Mouse (Mus musculus): Measurements from ENCODE around the gene Elovl4. TPM values are rescaled to one million over a fixed set of nuclear protein-coding genes. Genes with fewer than 3 reads are reported as not detected.
A peak's percentile ranks its signal among the peaks of the same experiment; 100 is the strongest.

Gene Elovl4
- polyA plus RNA-seq (2014; fragmentation: Nextera tagmentation; extraction: Ambion mirVana): 32.7 and 39.1 TPM in 2 replicates

GRCm38 (mm10) chr9:83805977-83806815, at the start of gene Elovl4:
Gene Elovl4 (minus strand): TSS chr9:83806277.
- Histone ChIP-seq H3K4me3 (ENCODE audit: low read depth, low read length) (peak within 1 kb of the TSS; percentile 75), H3K9me3 (ENCODE audit: control insufficient read depth, low read length) (no peaks in the 10 kb centered on the region), H3K27me3 (replicated peaks; ENCODE audit: control insufficient read depth, insufficient read depth, low read length) (peaks cover 5% of the 10 kb centered on the region; the same call in 1 of the 2 replicates), H3K36me3 (ENCODE audit: control insufficient read depth, insufficient read depth, low read length) (no peaks in the 10 kb centered on the region), H3K27ac (replicated peaks; ENCODE audit: low read depth, low read length) (peak within 1 kb of the TSS; percentile 67), H3K9ac (ENCODE audit: low read depth, low read length) (peak within 1 kb of the TSS; percentile 80), H3K4me1 (ENCODE audit: control insufficient read depth, insufficient read depth, low read length) (peaks cover 12% of the 10 kb centered on the region; the same call in 1 of the 2 replicates), H3K4me2 (ENCODE audit: low read depth, low read length) (peak within 1 kb of the TSS; percentile 98)
- DNase-seq (ENCODE audit: low spot score): peak; percentile 88
- WGBS: 4% methylated on average over 23 of the region's 71 CpGs
- peak; percentile 92 for ATAC-seq (ENCODE audit: low read depth)

DNA sequence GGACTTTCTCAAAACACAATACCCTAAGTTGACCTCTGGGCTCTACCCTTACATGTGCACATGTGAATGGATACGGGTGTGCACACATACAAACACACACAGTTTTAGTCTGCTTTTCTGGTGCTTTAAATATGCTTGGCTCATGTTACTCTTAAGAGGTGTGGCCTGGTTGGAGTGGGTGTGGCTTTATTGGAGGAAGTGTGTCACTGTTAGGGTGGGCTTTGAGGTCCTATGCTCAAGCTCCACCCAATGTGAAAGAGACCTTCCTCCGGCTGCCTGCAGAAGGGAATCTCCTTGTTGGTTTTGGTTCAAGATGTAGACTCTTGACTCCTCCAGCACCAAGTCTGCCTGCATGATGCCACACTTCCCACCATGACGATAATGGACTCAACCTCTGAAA, 46.4 kb upstream of the Elovl4 start:
- Histone ChIP-seq H3K9ac (ENCODE audit: low read depth, low read length) (no peak overlapping the region), H3K36me3 (ENCODE audit: control insufficient read depth, insufficient read depth, low read length) (peaks cover 56% of the 10 kb centered on the region), H3K27me3 (replicated peaks; ENCODE audit: control insufficient read depth, insufficient read depth, low read length) (no peaks in the 10 kb centered on the region), H3K4me2 (ENCODE audit: low read depth, low read length) (no peak overlapping the region), H3K4me1 (ENCODE audit: control insufficient read depth, insufficient read depth, low read length) (no peaks in the 10 kb centered on the region), H3K27ac (replicated peaks; ENCODE audit: low read depth, low read length) (no peak overlapping the region), H3K9me3 (ENCODE audit: control insufficient read depth, low read length) (no peaks in the 10 kb centered on the region), H3K4me3 (ENCODE audit: low read depth, low read length) (no peak overlapping the region)
- WGBS: 94% methylated on average over 3 of the region's 3 CpGs
- ATAC-seq (ENCODE audit: low read depth): no peak
- no peak for DNase-seq (ENCODE audit: low spot score)

GRCm38 (mm10) chr9:83834748-83835313, 28.8 kb upstream of the Elovl4 start:
- H3K4me3 ChIP-seq (ENCODE audit: low read depth, low read length): peak overlapping the region; percentile 65
- 3% methylated on average over 10 of the region's 27 CpGs for WGBS
- H3K9ac ChIP-seq (ENCODE audit: low read depth, low read length): peak overlapping the region; percentile 77
- H3K27ac ChIP-seq (replicated peaks; ENCODE audit: low read depth, low read length): no peak overlapping the region
- DNase-seq (ENCODE audit: low spot score) (no peak), ATAC-seq (ENCODE audit: low read depth) (peak; percentile 69)
- no peaks in the 10 kb centered on the region for H3K27me3 ChIP-seq (replicated peaks; ENCODE audit: control insufficient read depth, insufficient read depth, low read length)
- peaks cover 8% of the 10 kb centered on the region for H3K4me1 ChIP-seq (ENCODE audit: control insufficient read depth, insufficient read depth, low read length)
- H3K4me2 ChIP-seq (ENCODE audit: low read depth, low read length): peak overlapping the region; percentile 68
- H3K9me3 ChIP-seq (ENCODE audit: control insufficient read depth, low read length): no peaks in the 10 kb centered on the region
- peaks cover 4% of the 10 kb centered on the region; the same call in 1 of the 2 replicates for H3K36me3 ChIP-seq (ENCODE audit: control insufficient read depth, insufficient read depth, low read length)

- ATAC-seq (ENCODE audit: low read depth) (peak; percentile 99), DNase-seq (ENCODE audit: low spot score) (peak; percentile 97)
- Histone ChIP-seq H3K27me3 (replicated peaks; ENCODE audit: control insufficient read depth, insufficient read depth, low read length) (no peaks in the 10 kb centered on the region), H3K4me2 (ENCODE audit: low read depth, low read length) (peak within 1 kb of the TSS; percentile 68), H3K27ac (replicated peaks; ENCODE audit: low read depth, low read length) (peak within 1 kb of the TSS; percentile 62), H3K36me3 (ENCODE audit: control insufficient read depth, insufficient read depth, low read length) (no peaks in the 10 kb centered on the region), H3K4me1 (ENCODE audit: control insufficient read depth, insufficient read depth, low read length) (peaks cover 8% of the 10 kb centered on the region), H3K9me3 (ENCODE audit: control insufficient read depth, low read length) (no peaks in the 10 kb centered on the region), H3K9ac (ENCODE audit: low read depth, low read length) (peak within 1 kb of the TSS; percentile 77), H3K4me3 (ENCODE audit: low read depth, low read length) (peak within 1 kb of the TSS; percentile 65)
- WGBS: under 1% methylated on average over 34 of the region's 38 CpGs
Measured at GRCm38 (mm10) chr9:83833811-83834747, 28.0 kb upstream of the Elovl4 start, which contains the start of gene Ttk. Gene Ttk (plus strand): TSS chr9:83834689.

- H3K4me3 ChIP-seq (ENCODE audit: low read depth, low read length): no peak overlapping the region
- WGBS: 66% methylated on average over 8 of the region's 8 CpGs
- DNase-seq (ENCODE audit: low spot score): no peak
- no peak overlapping the region for H3K4me2 ChIP-seq (ENCODE audit: low read depth, low read length)
- H3K9ac ChIP-seq (ENCODE audit: low read depth, low read length): no peak overlapping the region
- no peaks in the 10 kb centered on the region for H3K27me3 ChIP-seq (replicated peaks; ENCODE audit: control insufficient read depth, insufficient read depth, low read length)
- ATAC-seq (ENCODE audit: low read depth): no peak
- H3K27ac ChIP-seq (replicated peaks; ENCODE audit: low read depth, low read length): no peak overlapping the region
- no peaks in the 10 kb centered on the region for H3K9me3 ChIP-seq (ENCODE audit: control insufficient read depth, low read length)
- peaks cover 8% of the 10 kb centered on the region for H3K4me1 ChIP-seq (ENCODE audit: control insufficient read depth, insufficient read depth, low read length)
- no peaks in the 10 kb centered on the region for H3K36me3 ChIP-seq (ENCODE audit: control insufficient read depth, insufficient read depth, low read length)
Measured at GRCm38 (mm10) chr9:83831152-83831551, 25.1 kb upstream of the Elovl4 start.

DNA sequence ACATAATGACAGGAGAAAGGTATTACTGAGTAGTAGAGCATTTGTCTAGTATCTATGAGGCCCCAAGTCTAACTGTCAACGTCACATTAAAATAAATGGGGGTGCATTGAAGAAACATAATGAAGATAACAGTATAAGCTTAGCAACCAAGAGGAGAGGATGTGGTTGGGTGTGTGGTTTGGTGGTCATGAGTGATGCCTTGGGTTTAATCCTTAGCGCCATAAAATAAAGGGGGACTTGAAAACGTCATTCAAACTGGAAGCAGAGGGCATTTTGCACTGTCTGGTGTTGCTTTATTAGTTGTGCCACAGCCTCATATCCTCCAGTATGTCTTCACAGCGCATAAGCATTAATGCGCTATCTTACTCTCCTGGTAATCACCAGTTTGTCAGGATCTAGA, 23.8 kb upstream of the Elovl4 start:
- Histone ChIP-seq H3K9ac (ENCODE audit: low read depth, low read length) (no peak overlapping the region), H3K27me3 (replicated peaks; ENCODE audit: control insufficient read depth, insufficient read depth, low read length) (no peaks in the 10 kb centered on the region), H3K27ac (replicated peaks; ENCODE audit: low read depth, low read length) (no peak overlapping the region), H3K4me2 (ENCODE audit: low read depth, low read length) (no peak overlapping the region), H3K4me1 (ENCODE audit: control insufficient read depth, insufficient read depth, low read length) (peaks cover under 1% of the 10 kb centered on the region; the same call in 1 of the 2 replicates), H3K9me3 (ENCODE audit: control insufficient read depth, low read length) (no peaks in the 10 kb centered on the region), H3K36me3 (ENCODE audit: control insufficient read depth, insufficient read depth, low read length) (no peaks in the 10 kb centered on the region), H3K4me3 (ENCODE audit: low read depth, low read length) (no peak overlapping the region)
- WGBS: 81% methylated on average over 5 of the region's 5 CpGs
- ATAC-seq (ENCODE audit: low read depth): no peak
- no peak for DNase-seq (ENCODE audit: low spot score)

DNA sequence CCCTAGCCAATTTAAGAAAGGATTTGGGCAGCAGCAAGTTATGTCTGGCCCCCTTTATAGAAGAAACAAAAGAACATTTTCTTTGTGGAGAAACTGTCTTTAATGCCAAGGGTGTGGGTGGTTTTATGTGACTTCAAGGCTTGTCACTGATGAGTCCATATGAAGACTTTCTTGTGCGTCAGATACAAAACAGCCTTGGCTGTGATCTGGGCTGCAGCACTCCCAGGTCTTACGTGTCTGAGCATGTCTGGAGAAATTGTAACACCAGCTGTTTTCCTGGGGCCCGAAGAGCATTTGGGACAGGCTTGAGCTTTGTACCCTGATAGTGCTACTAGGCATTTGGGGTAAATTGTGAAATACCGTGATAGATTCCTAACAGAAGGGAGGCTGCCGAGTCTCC, 16.8 kb upstream of the Elovl4 start:
- Histone ChIP-seq H3K9me3 (ENCODE audit: control insufficient read depth, low read length) (no peaks in the 10 kb centered on the region), H3K36me3 (ENCODE audit: control insufficient read depth, insufficient read depth, low read length) (no peaks in the 10 kb centered on the region), H3K27ac (replicated peaks; ENCODE audit: low read depth, low read length) (no peak overlapping the region), H3K4me2 (ENCODE audit: low read depth, low read length) (no peak overlapping the region), H3K4me3 (ENCODE audit: low read depth, low read length) (no peak overlapping the region), H3K9ac (ENCODE audit: low read depth, low read length) (no peak overlapping the region), H3K4me1 (ENCODE audit: control insufficient read depth, insufficient read depth, low read length) (no peaks in the 10 kb centered on the region), H3K27me3 (replicated peaks; ENCODE audit: control insufficient read depth, insufficient read depth, low read length) (no peaks in the 10 kb centered on the region)
- DNase-seq (ENCODE audit: low spot score) (peak; percentile 48), ATAC-seq (ENCODE audit: low read depth) (peak; percentile 65; the same call in 1 of the 2 replicates)
- 51% methylated on average over 5 of the region's 5 CpGs for WGBS

DNA sequence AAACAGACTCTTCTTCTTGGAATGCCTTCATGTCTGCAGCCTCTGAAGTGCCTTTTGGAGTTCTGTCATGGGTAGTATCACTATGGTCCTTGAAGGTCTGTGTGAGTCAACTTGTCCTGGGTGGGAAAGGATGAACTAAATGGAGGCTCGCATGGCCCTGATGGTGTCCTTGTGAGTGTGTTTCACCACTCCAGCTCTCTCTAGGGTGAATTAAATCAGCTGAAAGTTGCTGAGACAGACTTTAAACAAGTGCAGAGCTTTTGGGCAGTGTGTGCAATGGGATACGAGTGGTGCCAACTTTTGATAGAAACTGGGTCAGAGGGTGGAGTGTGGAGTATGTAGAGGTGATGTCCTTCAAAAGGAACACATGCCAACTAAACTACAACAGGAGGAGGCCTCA, 14.9 kb upstream of the Elovl4 start:
- Histone ChIP-seq H3K36me3 (ENCODE audit: control insufficient read depth, insufficient read depth, low read length) (no peaks in the 10 kb centered on the region), H3K4me1 (ENCODE audit: control insufficient read depth, insufficient read depth, low read length) (no peaks in the 10 kb centered on the region), H3K4me2 (ENCODE audit: low read depth, low read length) (no peak overlapping the region), H3K9me3 (ENCODE audit: control insufficient read depth, low read length) (no peaks in the 10 kb centered on the region), H3K4me3 (ENCODE audit: low read depth, low read length) (no peak overlapping the region), H3K27me3 (replicated peaks; ENCODE audit: control insufficient read depth, insufficient read depth, low read length) (no peaks in the 10 kb centered on the region), H3K9ac (ENCODE audit: low read depth, low read length) (no peak overlapping the region), H3K27ac (replicated peaks; ENCODE audit: low read depth, low read length) (no peak overlapping the region)
- no peak for ATAC-seq (ENCODE audit: low read depth)
- WGBS: 90% methylated on average over 2 of the region's 2 CpGs
- DNase-seq (ENCODE audit: low spot score): no peak
